Mouse (Mus musculus): ENCODE data around the gene P2rx3.

Gene P2rx3

GRCm38 (mm10) chr2:85038336-85038735 lies 1.1 kb upstream of the P2rx3 start:
- DNase-seq, result no peak

- DNase-seq, result no peak
These were observed 685 bp downstream of the P2rx3 start for GRCm38 (mm10) chr2:85036507-85037046.

DNA sequence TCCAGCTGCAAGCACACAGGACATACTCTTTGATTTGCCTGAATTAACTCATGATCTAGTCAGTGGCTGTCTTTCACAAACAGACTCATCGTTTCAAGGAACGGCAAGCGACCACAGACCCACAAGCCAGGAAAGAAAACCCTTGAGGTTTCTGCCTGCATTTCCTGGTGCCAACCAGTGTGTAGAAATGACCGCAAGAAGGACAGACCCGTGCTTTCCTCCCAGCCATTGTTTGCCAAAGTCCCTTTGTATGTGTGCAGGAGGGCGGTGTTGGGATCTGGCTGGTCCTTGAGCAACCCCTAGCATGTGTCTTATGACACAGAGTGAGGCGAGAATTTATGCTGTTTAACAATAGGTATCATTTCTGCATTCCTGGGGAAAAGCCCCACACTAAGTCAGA lies 3.1 kb downstream of the P2rx3 start:
- DNase-seq, result no peak

DNA sequence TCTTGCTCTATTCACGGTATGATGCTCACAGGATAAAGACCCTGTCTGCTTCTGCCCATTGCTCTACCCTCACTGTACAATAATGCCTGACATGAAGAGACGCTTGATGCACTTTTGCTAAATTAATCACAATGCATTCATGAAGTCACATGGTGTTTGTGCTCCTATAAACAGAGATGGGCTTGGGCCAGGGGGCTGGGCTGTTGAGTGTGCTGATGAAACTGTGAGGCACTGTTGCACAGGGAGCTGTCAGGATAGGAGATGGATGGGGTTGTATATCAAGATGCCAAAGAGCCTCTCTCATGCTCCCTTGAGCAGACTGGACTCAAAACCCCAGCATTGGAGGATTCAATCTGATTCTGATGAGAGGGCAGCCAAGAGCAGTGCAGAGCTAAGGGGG lies 4.1 kb downstream of the P2rx3 start:
- DNase-seq, result no peak

GRCm38 (mm10) chr2:85030989-85031388 lies 6.3 kb downstream of the P2rx3 start:
- no peak for DNase-seq

DNA sequence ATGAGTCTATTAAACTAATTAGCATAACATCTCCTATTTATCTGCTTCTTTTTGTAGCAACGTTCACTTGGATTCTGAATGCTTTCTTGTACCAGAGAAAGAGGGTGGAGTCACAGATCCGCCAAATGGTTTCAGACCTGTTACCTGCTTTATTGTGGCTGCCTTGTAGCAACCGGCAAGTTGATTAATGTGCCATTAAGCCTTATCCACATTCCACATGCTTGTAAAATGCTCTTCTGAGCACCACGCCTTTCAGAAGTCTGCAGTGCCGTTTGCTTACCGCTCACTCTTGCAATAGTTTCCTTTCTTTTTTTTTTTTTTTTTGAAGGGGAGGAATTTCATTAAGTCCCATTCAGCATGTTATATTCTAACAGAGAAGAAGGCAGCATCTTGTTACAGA lies 7.4 kb downstream of the P2rx3 start:
- DNase-seq, result no peak

DNA sequence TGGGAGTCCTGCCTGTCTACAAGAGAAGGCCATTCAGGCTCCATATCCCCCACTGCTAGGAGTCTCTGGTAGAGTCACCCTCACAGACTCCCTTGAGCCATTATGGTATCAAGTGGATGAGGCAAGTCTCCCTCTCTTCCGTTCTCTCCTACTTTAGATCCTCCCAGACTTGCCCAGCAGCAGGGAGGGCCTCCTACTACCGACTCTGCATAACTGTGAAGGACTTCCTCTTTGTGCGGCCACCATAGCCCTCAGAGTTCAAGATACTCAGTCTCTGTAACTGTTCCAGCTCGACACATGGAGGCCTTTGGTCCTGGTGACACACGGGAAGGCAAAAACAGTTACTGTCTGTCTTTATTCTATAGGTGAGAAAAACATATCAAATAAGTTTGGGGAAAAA lies 10.0 kb downstream of the P2rx3 start:
- DNase-seq, result no peak

- no peak for DNase-seq
These were observed 11.1 kb downstream of the P2rx3 start for GRCm38 (mm10) chr2:85026178-85026577.

DNA sequence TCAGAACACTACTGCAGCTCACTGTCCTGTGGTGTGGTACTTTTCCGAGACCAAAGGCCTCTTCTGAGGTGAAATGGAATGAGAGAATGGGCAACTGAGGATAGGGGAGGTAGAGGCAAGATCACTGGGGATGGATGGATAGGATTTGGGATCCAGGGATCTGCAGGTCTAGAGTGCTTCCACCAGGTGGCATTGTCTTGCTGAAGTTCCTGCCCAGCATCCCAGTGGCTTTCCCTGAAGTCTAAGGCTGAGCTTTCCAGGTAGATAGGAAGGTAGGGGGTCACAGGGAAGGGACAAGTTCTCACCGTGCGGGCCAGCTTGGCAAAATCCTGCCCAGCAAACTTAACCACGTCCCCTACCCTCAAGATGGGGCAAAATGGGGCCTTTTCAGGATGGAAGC lies 15.2 kb downstream of the P2rx3 start:
- peak; percentile 48 for DNase-seq

- no peak for DNase-seq
These were observed 22.7 kb downstream of the P2rx3 start for GRCm38 (mm10) chr2:85014588-85014982.

- no peak for DNase-seq
These were observed 23.3 kb downstream of the P2rx3 start for GRCm38 (mm10) chr2:85013826-85014587.

DNA sequence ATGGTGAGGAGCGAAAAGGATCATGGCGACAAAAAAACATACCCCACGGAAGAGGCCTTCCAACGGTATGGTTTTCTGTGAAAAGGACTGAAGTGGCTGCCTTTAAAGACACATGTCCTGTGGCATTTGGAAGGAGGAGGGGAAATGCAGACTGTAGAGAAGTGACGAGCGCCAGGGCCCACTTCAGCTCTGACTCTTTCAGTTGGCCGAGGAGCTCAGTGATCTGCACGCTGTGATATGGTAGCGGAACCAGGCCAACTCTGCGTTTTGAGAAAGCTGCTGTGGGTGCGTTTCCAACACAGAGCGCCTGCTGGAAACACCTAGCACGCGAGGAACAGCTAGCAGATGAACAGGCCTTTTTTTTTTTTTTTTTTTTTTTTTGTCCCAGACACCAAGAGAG lies 24.6 kb downstream of the P2rx3 start:
- no peak for DNase-seq

DNA sequence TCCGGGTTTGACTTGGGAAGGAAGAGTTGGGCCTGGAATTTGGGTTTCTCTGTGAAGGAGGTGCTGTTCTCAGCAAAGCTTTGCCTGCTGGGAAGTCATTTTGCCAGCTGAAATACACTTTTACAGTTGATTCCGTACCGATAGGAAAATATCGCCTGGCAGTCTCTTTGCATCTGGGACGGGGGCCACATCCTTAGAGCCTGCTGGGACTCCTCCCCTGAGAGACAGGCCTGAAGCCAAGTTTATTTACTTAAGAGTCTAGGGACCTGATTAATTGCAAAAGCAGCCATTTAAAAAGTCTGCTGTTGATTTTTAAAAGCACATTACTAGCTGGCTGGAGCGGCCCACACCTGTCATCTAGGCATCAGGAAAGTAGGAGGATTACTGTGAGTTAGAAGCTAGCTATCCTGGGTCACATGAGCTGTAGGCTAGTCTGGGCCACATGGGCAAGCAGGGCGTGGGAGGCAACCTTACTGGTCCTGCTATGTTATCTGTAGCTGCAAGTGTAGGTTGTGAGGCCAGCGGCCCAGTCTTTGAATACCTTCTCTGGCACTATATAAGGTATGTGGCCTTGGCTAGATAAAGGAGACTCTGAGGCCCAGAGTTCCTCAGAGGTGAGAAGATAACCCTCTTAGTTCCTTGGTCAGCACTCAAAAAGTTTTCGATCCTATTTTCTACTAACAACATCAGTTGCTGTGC lies 25.2 kb downstream of the P2rx3 start:
- DNase-seq, result peak; percentile 44

DNA sequence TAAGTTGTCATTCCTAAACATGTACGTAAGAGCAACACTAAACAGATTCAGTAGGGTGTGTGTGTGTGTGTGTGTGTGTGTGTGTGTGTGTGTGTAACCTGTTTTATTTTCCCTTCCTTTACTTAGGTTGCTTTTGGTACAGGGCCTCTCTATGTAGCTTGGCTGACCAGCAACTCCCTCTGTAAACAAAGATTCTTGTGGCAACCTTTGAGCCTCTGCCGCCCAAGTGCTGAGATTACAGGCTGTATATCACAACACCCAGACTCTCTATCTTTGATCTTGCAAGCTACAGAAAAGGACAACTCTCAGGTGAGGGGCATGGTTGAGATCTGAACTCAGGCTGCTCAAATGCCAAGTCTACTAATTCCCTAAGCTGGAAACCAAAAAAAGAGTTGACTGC lies 28.1 kb downstream of the P2rx3 start:
- no peak for DNase-seq

- peak; percentile 43 for DNase-seq
These were observed 29.5 kb downstream of the P2rx3 start for GRCm38 (mm10) chr2:85007729-85008128.

- no peak for DNase-seq
These were observed 30.7 kb downstream of the P2rx3 start for GRCm38 (mm10) chr2:85006600-85006999.

DNA sequence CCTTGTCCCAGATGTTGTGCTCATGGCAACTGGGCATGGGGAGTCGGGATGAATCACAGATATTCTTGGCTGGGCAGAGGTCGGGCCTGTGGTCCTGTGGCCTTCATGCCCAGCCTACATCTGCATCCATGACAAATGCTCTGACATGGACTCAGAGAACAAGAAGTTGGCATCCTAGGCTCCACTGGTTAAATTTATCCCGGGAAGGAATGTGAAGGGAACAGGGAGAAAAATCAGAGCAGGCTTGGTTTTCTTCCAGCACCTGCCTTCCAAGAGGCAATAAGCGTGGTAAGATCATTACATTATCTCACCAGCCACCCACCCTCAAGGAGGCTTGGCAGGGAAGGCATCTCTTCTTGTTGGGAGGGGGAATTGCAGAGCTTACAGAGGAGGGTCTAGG lies 32.9 kb downstream of the P2rx3 start:
- DNase-seq, result no peak

DNA sequence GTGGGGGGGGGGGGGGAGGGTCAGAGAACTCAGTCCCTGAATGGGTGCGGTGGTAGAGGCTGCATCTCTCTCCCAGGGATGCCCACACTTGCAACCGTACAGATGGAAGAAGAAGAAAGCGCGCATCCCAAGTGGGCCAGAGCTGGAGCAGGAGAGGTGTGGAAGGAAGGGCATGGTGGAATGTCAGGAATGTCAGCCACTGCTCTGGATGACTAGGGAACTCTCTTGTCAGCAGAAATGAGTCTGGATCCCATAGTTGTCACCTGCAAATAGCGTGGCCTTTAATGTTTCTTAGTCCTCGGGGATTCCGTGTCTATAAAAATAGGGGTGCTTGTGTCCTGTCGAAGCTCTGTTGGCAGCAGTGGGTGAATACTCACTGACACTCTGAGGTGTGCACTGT lies 34.7 kb downstream of the P2rx3 start:
- DNase-seq, result no peak

DNA sequence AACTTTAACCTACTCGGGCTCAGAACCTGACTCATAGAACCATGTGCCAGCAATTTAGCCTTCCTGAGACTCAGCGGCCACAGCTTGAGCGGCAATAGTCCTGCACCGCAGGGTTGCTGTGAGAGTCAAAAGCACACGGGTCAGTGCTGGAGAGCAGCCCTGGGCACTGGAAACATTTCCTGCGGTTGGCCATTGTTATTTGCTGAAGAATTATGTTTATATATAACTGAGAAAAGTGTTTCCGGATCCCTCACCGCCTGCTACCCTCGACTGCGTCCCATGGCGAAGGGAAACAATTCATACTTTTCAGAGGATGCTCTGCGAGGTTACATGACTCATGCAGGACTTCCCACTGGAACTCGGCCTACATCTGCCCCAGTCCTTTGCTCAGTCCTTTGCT lies 35.8 kb downstream of the P2rx3 start:
- DNase-seq, result peak; percentile 51

DNA sequence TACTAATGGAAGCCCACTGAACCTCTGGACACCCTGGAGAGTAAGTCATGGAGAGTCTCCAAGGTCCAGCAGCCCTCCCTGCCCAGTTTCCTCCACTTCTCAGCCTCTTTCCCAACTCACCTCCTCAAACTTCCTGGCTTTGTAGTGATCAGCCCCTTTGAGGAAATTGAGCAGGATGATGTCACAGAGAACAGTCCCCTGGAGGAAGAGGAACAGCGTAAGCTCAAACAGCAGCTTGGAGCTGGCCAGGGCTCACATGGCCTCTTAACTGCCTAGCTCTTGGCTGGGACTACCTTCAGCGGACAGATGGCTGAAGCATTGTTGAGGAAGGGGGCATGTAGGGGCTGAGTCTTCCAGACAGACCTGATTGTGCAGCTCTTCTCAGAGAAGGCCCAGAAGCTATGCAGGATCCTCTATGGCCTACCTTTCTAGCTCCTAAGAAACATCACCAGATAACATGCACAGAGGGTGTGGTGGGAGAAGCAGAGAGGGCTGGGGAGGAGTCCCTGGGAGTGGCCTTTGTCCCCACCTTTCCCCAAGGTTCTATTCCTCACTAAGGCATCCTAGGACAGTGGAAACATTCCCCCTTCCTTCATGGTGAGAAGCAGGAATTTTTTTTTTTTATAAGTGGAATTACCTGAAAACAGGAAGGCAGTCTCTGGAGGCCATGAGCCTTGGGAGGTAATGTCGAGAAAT lies 37.6 kb downstream of the P2rx3 start:
- DNase-seq, result peak; percentile 20

GRCm38 (mm10) chr2:84996376-84996775 lies 40.9 kb downstream of the P2rx3 start:
- DNase-seq, result no peak

DNA sequence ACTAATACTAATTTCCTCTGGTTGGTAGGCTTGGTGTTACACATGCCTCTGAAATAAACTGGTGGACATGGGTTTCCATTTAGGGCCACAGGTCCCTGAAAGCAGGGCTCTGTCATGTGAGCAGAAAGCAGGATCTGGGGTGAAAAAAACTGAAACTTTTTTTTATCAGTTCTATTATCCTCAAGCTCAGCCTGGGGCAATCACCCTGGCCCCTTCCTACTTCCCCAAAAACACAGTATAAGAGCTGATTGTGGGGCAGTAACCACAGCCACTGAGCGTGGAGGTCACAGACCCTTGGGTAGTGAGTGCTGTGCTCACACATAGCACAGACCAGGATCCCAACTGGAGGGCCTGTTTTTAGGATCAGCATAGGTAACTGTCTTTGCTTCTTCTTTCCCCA lies 49.3 kb downstream of the P2rx3 start, which contains the start of gene Prg3:
TSS of gene Prg3 (plus strand) at position 286 of the 400 bp plus-strand sequence.
- DNase-seq, result no peak

DNA sequence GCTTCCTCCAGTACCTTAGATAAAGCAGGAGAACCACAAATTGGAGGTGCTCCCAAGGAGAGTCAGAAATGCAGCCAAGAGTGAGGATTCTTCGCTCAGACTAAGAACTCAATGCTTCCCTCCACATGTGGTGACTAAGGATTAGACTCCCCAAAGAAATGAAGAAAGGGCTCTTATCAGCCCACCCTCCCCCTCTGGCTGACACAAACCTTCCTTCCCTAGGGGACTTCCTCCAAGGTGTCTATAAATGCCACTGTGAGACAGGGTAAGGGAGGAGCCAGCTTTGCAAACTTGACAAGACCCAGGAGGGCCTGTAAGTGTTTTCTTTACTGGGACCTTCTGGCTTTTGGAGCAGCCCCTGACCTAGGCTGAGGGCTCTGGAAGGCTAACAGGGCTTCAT lies 57.1 kb downstream of the P2rx3 start, which contains the start of gene Prg2:
TSS of gene Prg2 (plus strand) at position 274 of the 400 bp plus-strand sequence.
- no peak for DNase-seq

GRCm38 (mm10) chr2:84975580-84975979 lies 61.7 kb downstream of the P2rx3 start:
- DNase-seq, result no peak

All from lung, postnatal 10 days (tissue).